Mouse (Mus musculus): Measurements from ENCODE around the gene Dnajb14. TPM values are rescaled to one million over a fixed set of nuclear protein-coding genes. Genes with fewer than 3 reads are reported as not detected.
"Not testable (repeated sequence)": the region's sequence is repeated elsewhere in the genome, so short reads cannot be mapped to it uniquely, and the experiment has no call there.

Dnajb14 gene
- polyA plus RNA-seq, 1 experiment, result 6.1 TPM

DNA sequence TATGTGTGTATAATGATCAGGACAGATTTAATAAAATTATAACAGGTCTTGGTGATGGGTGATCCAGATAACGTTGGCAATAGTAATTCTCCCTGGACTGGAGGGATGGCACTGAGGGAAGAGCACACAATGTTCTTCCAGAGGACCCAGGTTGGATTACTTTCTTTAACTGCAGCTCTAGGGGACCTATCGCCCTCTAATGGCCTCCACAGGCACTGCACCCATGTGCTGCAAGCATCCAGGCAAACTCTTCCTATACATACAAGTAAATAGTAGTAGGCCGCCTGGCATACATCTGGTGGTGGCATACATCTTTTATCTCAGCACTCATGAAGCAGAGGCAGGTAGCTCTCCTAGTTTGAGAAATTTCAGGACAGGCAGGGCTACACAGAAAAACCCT is 27.7 kb downstream of the Dnajb14 start:
- 94% methylated on average over 3 of the region's 3 CpGs for WGBS
- Histone ChIP-seq H3K4me1 (ENCODE audit: control insufficient read depth, insufficient read depth, low read length) (no peaks in the 10 kb centered on the region; the same call in 1 of the 2 replicates), H3K4me3 (replicated peaks; ENCODE audit: extremely low read depth, low read depth, low read length) (no peak overlapping the region)
- DNase-seq, result no peak
- TF ChIP-seq CTCF (IDR thresholded peaks at IDR 0.05; ENCODE audit: insufficient read depth, low read length), result peak; percentile 60
- TF ChIP-seq POLR2A (IDR thresholded peaks at IDR 0.05; ENCODE audit: borderline replicate concordance, extremely low read depth, low read depth, low read length), result no peak

DNA sequence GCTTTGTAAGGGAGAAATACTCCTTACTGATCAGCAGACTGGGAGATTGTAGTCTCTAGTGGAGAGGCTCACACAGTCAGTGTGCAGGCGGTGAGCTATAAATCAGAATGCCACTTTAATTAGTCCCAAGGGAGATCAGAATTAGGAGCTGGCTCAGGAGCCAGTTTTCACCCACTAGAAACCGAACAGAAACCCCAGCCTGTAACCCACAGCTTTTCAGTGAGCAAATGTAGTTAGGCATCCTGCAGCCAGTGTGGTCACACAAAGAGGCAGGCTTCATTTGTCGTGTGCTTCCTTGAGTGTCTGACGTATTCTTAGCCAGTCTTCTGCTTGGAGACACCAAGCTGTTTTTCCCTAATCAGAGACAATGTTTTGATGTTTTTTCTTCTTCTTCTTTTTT is 28.9 kb downstream of the Dnajb14 start:
- TF ChIP-seq CTCF (IDR thresholded peaks at IDR 0.05; ENCODE audit: insufficient read depth, low read length) (no peak), POLR2A (IDR thresholded peaks at IDR 0.05; ENCODE audit: borderline replicate concordance, extremely low read depth, low read depth, low read length) (no peak)
- H3K4me3 ChIP-seq (replicated peaks; ENCODE audit: extremely low read depth, low read depth, low read length), result no peak overlapping the region
- WGBS, result 81% methylated on average over 4 of the region's 4 CpGs
- no peaks in the 10 kb centered on the region for H3K4me1 ChIP-seq (ENCODE audit: control insufficient read depth, insufficient read depth, low read length)
- DNase-seq, result no peak

DNA sequence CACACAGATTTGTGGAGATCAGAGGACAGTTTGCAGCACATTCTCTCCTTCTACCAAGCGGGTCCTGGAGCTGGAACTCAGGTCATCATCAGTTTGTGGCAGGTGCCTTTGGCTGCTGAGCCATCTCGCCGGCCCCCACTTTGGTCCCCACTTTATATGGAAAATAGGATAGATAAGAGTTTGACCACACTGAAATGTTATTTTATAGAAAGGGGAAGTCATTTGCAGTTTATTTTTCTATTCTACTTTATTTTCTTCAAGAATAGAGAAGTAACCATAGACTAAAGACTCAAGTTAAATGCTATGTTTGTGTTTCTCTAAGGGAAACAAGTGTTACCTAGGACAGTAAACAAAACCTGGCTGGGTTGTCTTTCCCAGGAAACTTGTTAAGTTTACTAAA is 29.4 kb downstream of the Dnajb14 start:
- TF ChIP-seq POLR2A (IDR thresholded peaks at IDR 0.05; ENCODE audit: borderline replicate concordance, extremely low read depth, low read depth, low read length), result no peak
- TF ChIP-seq CTCF (IDR thresholded peaks at IDR 0.05; ENCODE audit: insufficient read depth, low read length), result no peak
- Histone ChIP-seq H3K4me3 (replicated peaks; ENCODE audit: extremely low read depth, low read depth, low read length) (no peak overlapping the region), H3K4me1 (ENCODE audit: control insufficient read depth, insufficient read depth, low read length) (no peaks in the 10 kb centered on the region)
- WGBS, result 88% methylated on average over 3 of the region's 3 CpGs
- no peak for DNase-seq

DNA sequence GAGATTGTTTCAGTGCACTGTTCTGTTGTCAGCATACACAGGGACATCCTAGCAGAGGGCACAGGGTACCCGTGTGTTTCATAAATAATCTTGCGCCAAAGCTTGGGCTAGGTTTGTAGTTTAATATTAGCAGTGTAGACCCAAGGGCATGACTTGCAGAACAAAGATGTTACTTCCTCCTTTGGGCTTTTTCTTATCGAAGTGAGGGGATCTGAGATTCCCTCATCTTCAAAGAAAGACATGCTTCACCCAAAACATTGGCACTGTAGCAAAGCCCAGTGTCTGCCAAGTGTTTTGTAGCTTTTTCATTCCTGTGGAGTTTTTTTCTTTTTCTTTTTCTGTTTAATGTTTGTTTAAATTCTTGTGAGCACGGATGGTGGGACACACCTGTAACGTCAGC is 30.2 kb downstream of the Dnajb14 start:
- no peak overlapping the region for H3K4me3 ChIP-seq (replicated peaks; ENCODE audit: extremely low read depth, low read depth, low read length)
- 76% methylated on average over 5 of the region's 5 CpGs for WGBS
- no peaks in the 10 kb centered on the region for H3K4me1 ChIP-seq (ENCODE audit: control insufficient read depth, insufficient read depth, low read length)
- no peak for DNase-seq
- no peak for TF ChIP-seq CTCF (IDR thresholded peaks at IDR 0.05; ENCODE audit: insufficient read depth, low read length)
- no peak for TF ChIP-seq POLR2A (IDR thresholded peaks at IDR 0.05; ENCODE audit: borderline replicate concordance, extremely low read depth, low read depth, low read length)

DNA sequence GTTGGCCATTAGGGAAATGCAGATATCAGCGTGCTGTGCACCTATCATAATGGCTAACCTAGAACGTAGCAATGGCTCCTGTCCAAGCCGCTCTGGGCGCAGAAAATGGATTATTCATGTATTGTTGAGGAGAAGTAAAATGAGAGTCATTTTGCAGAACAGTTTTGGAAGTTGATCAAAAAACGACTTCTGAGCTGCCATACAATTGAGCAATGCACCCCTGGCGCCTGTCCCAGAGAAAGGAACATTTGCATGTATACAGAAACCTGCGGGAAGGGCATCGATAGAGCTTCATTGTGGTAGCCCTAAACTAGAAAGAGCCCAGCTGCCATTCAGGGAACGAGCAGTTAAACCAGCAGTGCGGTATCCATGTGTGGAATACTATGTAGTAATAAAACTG is 32.7 kb downstream of the Dnajb14 start:
- TF ChIP-seq CTCF (IDR thresholded peaks at IDR 0.05; ENCODE audit: insufficient read depth, low read length), result no peak
- TF ChIP-seq POLR2A (IDR thresholded peaks at IDR 0.05; ENCODE audit: borderline replicate concordance, extremely low read depth, low read depth, low read length), result no peak
- 58% methylated on average over 10 of the region's 10 CpGs for WGBS
- Histone ChIP-seq H3K4me3 (replicated peaks; ENCODE audit: extremely low read depth, low read depth, low read length) (no peak overlapping the region), H3K4me1 (ENCODE audit: control insufficient read depth, insufficient read depth, low read length) (no peaks in the 10 kb centered on the region)
- no peak for DNase-seq

DNA sequence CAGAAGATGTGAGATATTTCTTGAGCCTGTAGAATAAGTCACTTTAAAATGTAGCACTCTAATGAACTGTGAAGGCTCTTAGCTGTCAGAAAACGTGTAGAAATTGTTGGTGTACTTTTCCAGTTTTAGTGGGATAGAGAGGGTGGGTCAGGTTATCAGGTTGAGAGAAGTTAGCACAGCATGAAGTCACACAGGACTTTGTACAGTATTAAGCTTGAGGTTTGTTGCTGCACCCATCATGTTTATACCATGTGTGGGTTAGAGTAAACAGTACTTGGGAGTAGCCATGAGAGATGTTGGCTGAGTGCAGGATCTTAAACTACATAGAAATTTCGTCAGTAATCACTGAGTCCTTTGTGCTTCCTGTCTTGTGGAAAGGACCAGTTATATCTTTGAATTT is 45.6 kb downstream of the Dnajb14 start:
- WGBS, result 41% methylated on average over 2 of the region's 2 CpGs
- Histone ChIP-seq H3K4me3 (replicated peaks; ENCODE audit: extremely low read depth, low read depth, low read length) (no peak overlapping the region), H3K4me1 (ENCODE audit: control insufficient read depth, insufficient read depth, low read length) (0 out of 2 replicates have a peak, but pooled peaks cover 2% of the 10 kb centered on the region)
- DNase-seq, result no peak
- TF ChIP-seq CTCF (IDR thresholded peaks at IDR 0.05; ENCODE audit: insufficient read depth, low read length) (no peak), POLR2A (IDR thresholded peaks at IDR 0.05; ENCODE audit: borderline replicate concordance, extremely low read depth, low read depth, low read length) (no peak)

DNA sequence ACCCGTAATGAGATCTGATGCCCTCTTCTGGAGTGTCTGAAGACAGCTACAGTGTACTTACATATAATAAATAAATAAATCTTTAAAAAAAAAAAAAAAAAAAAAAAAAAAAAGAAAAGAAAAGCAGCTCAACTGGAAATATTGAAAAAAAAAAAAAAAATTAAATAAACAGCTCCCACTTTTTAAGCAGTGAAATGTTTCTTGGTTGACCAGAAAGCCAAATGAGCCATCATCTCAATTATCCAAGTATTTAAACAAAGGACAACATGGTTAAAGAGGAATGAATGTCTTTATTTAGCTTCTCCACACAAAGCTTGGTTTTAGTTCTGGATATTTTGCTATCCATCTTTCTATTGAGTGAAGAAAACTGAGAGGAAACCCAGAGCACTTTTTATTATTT is 47.1 kb downstream of the Dnajb14 start:
- WGBS, result 100% methylated on average over 1 of the region's 1 CpGs
- not testable (repeated sequence) for H3K4me3 ChIP-seq (replicated peaks; ENCODE audit: extremely low read depth, low read depth, low read length); DNase-seq; H3K4me1 ChIP-seq (ENCODE audit: control insufficient read depth, insufficient read depth, low read length)

DNA sequence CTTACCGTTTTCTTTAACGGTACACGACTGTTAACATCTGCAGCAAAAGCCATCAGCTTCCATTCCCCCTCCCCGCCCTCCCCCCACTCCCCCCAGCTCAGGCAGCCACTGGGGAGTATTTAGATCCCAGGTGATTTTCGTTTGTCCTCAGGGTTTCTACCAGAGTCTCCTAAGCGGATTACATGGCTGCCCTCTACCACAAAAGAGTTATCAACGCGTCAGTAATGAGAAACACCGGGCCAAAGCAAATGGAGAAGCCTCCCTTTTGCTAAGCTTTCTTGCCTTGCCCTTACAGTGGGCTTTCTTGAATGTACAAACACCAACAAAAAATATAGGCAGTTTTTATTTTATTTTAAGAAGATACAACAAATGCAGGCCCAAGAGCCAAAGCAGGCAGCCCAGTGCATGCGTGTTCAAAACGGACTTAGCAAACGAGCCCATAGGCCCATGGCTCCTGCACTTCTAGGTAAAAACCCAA is 50.3 kb downstream of the Dnajb14 start:
- Histone ChIP-seq H3K4me1 (ENCODE audit: control insufficient read depth, insufficient read depth, low read length) (peaks cover 5% of the 10 kb centered on the region; the same call in 1 of the 2 replicates), H3K4me3 (replicated peaks; ENCODE audit: extremely low read depth, low read depth, low read length) (peak overlapping the region; percentile 68)
- DNase-seq, result no peak
- 30% methylated on average over 12 of the region's 12 CpGs for WGBS
- no peak for TF ChIP-seq POLR2A (IDR thresholded peaks at IDR 0.05; ENCODE audit: borderline replicate concordance, extremely low read depth, low read depth, low read length)
- TF ChIP-seq CTCF (IDR thresholded peaks at IDR 0.05; ENCODE audit: insufficient read depth, low read length), result no peak

DNA sequence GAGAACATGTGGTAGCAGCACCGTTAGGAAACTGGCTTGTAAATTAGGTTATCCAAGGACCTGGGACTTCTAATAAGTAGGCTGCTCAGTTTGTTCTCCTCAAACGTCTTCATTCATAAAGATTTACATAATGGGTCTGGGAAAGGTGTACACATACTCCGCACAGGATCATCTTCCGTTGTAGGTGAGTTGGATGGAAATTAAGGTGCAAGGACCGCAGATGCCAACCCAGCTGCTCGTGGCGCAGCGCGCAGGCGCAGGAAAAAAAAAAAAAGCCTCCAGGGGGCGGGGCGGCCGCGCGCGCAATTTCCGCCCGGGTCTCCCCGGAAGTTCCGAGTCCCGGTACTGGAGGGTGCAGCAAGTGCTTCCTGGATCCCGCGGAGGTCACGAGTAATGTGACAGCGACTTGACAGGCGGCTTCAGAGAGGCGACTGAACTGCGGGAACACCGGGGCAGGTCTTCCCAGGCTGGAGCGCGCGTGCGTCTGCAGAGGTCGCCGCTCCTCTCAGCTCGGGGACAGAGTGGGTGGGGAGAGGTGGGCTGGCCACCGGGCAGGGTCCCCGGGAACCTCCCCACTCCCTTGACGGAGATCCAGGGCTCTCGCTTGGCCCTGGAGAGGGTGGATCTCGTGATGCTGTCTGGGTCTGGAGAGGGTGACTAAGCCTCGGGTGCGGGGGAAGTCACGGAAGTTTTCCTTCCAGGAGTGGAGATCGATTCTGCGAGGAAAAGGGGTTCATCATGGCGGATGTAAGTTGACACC is 50.9 kb downstream of the Dnajb14 start, which contains the start of gene Lamtor3:
Gene Lamtor3, plus strand, starts transcription at position 335 of the 760 bp plus-strand sequence.
- TF ChIP-seq CTCF (IDR thresholded peaks at IDR 0.05; ENCODE audit: insufficient read depth, low read length), result no peak
- no peak; the same call in 1 of the 2 replicates for TF ChIP-seq POLR2A (IDR thresholded peaks at IDR 0.05; ENCODE audit: borderline replicate concordance, extremely low read depth, low read depth, low read length)
- WGBS, result under 1% methylated on average over 47 of the region's 47 CpGs
- DNase-seq, result peak; percentile 79
- peak within 1 kb of the TSS; percentile 86 for H3K4me3 ChIP-seq (replicated peaks; ENCODE audit: extremely low read depth, low read depth, low read length)
- H3K4me1 ChIP-seq (ENCODE audit: control insufficient read depth, insufficient read depth, low read length), result peaks cover 5% of the 10 kb centered on the region; the same call in 1 of the 2 replicates

DNA sequence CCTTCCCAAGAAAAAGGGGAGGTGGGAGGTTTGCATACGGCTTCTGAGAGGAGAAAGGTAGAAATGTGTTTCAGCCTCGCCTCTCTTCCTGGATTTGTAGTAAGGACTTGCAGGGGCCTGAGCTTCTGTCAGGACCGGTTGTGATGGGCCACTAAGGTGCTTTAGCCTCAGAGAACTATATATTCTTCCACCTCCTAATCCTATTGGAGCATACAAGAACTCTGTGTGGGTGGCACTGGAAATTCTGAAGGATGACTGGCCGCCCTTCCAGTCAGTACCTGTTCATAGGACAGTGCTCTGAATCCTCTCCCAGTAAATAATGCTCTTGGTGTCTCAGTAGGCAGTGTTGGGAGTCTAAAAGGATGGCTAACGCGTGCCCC is 51.4 kb downstream of the Dnajb14 start:
- TF ChIP-seq CTCF (IDR thresholded peaks at IDR 0.05; ENCODE audit: insufficient read depth, low read length) (no peak), POLR2A (IDR thresholded peaks at IDR 0.05; ENCODE audit: borderline replicate concordance, extremely low read depth, low read depth, low read length) (no peak)
- peaks cover 5% of the 10 kb centered on the region; the same call in 1 of the 2 replicates for H3K4me1 ChIP-seq (ENCODE audit: control insufficient read depth, insufficient read depth, low read length)
- 16% methylated on average over 6 of the region's 6 CpGs for WGBS
- H3K4me3 ChIP-seq (replicated peaks; ENCODE audit: extremely low read depth, low read depth, low read length), result peak overlapping the region; percentile 86
- DNase-seq, result no peak
